Mouse (Mus musculus): Measurements from ENCODE around the gene Tenm3.

GRCm38 (mm10) chr8:48636979-48637378 lies 206.8 kb downstream of the Tenm3 start:
- TF ChIP-seq CTCF (IDR thresholded peaks at IDR 0.05; ENCODE audit: borderline replicate concordance, control insufficient read depth, extremely low read depth, insufficient read depth, low read length, poor library complexity) (no peak), POLR2A (IDR thresholded peaks at IDR 0.05; ENCODE audit: control insufficient read depth, extremely low read depth, insufficient read depth, low read length, poor library complexity) (no peak)

Measured in thymus, adult 2 months (tissue).